Mouse (Mus musculus) cortical plate, adult 2 months (tissue): Measurements from ENCODE around the gene Ube2j2. TPM values are rescaled to one million over a fixed set of nuclear protein-coding genes. Genes with fewer than 3 reads are reported as not detected.

Experiments
- H3K27ac ChIP-seq: fragments of 200-500 bp; 2 replicates; pipeline ENCODE4 v1.5.1; 2012; ENCODE audit warnings: low read length, control low read depth, inconsistent platforms; ENCODE audit not compliant: insufficient read depth
- H3K4me1 ChIP-seq: fragments of 200-500 bp; 2 replicates; pipeline ENCODE4 v1.6.1; 2011; ENCODE audit warnings: low read length; ENCODE audit not compliant: control insufficient read depth, insufficient read depth
- H3K4me3 ChIP-seq: fragments of 200-500 bp; 2 replicates; pipeline ENCODE4 v1.5.1; 2011; ENCODE audit warnings: mild to moderate bottlenecking, low read length, control low read depth; ENCODE audit not compliant: insufficient read depth
- CTCF ChIP-seq: fragments of 200-500 bp; IDR thresholded peaks from 2 replicates; pipeline ENCODE4 v1.5.1; 2011; ENCODE audit warnings: mild to moderate bottlenecking, control low read depth, low read length; ENCODE audit not compliant: insufficient read depth; ENCODE audit errors: extremely low read depth
- POLR2A ChIP-seq: fragments of 200-500 bp; IDR thresholded peaks from 2 replicates; pipeline ENCODE4 v1.6.1; 2011; ENCODE audit warnings: mild to moderate bottlenecking, low read length, control low read depth; ENCODE audit not compliant: insufficient read depth; ENCODE audit errors: extremely low read depth
- polyA plus RNA-seq: library from polyadenylated mRNA; depleted of rRNA; stranded (reverse); fragments of >200 nt; gene quantifications from 2 replicates; pipeline ENCODE4 v1.2.3, GENCODE M21; 2012

The Ube2j2 gene
- polyA plus RNA-seq, 1 experiment = 75.2 TPM

- Histone ChIP-seq H3K4me1 (no peaks in the 10 kb centered on the region; the same call in 1 of the 2 replicates), H3K27ac (no peak overlapping the region), H3K4me3 (no peak overlapping the region)
Measured at GRCm38 (mm10) chr4:155959275-155959674, 15.6 kb downstream of the Ube2j2 start.

GRCm38 (mm10) chr4:155962167-155962971 lies 18.7 kb downstream of the Ube2j2 start, which contains the start of gene C1qtnf12:
Gene C1qtnf12, plus strand, starts transcription at chr4:155962318.
- Histone ChIP-seq H3K4me3 (peak within 1 kb of the TSS; percentile 54), H3K4me1 (no peaks in the 10 kb centered on the region; the same call in 1 of the 2 replicates), H3K27ac (no peak within 1 kb of the TSS)
- TF ChIP-seq CTCF = no peak
- TF ChIP-seq POLR2A = peak; percentile 52; the same call in 1 of the 2 replicates

More at GRCm38 (mm10) chr4:155959275-155959674, 15.6 kb downstream of the Ube2j2 start:
- no peak for TF ChIP-seq POLR2A
- TF ChIP-seq CTCF = peak; percentile 75

- no peak overlapping the region for H3K27ac ChIP-seq
- H3K4me3 ChIP-seq = peak overlapping the region; percentile 54
- TF ChIP-seq POLR2A = no peak
- no peak for TF ChIP-seq CTCF
- H3K4me1 ChIP-seq = no peaks in the 10 kb centered on the region; the same call in 1 of the 2 replicates
Measured at GRCm38 (mm10) chr4:155963106-155963505, 19.5 kb downstream of the Ube2j2 start.

- no peak for TF ChIP-seq CTCF
- TF ChIP-seq POLR2A = no peak
Measured at GRCm38 (mm10) chr4:155964396-155964795, 20.8 kb downstream of the Ube2j2 start.

GRCm38 (mm10) chr4:155969043-155969653 lies 25.5 kb downstream of the Ube2j2 start:
- Histone ChIP-seq H3K4me1 (no peaks in the 10 kb centered on the region), H3K4me3 (no peak overlapping the region), H3K27ac (no peak overlapping the region)
- TF ChIP-seq CTCF (no peak), POLR2A (no peak)

More at GRCm38 (mm10) chr4:155964396-155964795, 20.8 kb downstream of the Ube2j2 start:
- Histone ChIP-seq H3K27ac (no peak overlapping the region), H3K4me3 (no peak overlapping the region), H3K4me1 (no peaks in the 10 kb centered on the region; the same call in 1 of the 2 replicates)

- no peak for TF ChIP-seq CTCF
- TF ChIP-seq POLR2A = no peak
- no peaks in the 10 kb centered on the region for H3K4me1 ChIP-seq
- H3K27ac ChIP-seq = no peak overlapping the region
- H3K4me3 ChIP-seq = no peak overlapping the region
Measured at GRCm38 (mm10) chr4:155970286-155970685, 26.7 kb downstream of the Ube2j2 start.

GRCm38 (mm10) chr4:155972651-155973050 lies 29.0 kb downstream of the Ube2j2 start:
- TF ChIP-seq CTCF (no peak), POLR2A (no peak)
- no peak overlapping the region for H3K27ac ChIP-seq
- H3K4me3 ChIP-seq = no peak overlapping the region
- no peaks in the 10 kb centered on the region for H3K4me1 ChIP-seq

- no peak overlapping the region for H3K27ac ChIP-seq
- no peak overlapping the region for H3K4me3 ChIP-seq
- no peaks in the 10 kb centered on the region for H3K4me1 ChIP-seq
- TF ChIP-seq CTCF (no peak), POLR2A (no peak)
Measured at GRCm38 (mm10) chr4:155973239-155973638, 29.6 kb downstream of the Ube2j2 start.

GRCm38 (mm10) chr4:155981436-155982082 lies 37.9 kb downstream of the Ube2j2 start:
- no peaks in the 10 kb centered on the region for H3K4me1 ChIP-seq
- no peak overlapping the region for H3K27ac ChIP-seq
- TF ChIP-seq CTCF (no peak), POLR2A (no peak)
- H3K4me3 ChIP-seq = no peak overlapping the region
